Mouse (Mus musculus) bone marrow, adult 2 months (tissue): ENCODE measurements around the gene D430019H16Rik.

Experiments
- CTCF ChIP-seq: fragments of 200-500 bp; IDR thresholded peaks from 2 replicates; pipeline ENCODE4 v1.5.1; 2011; ENCODE audit warnings: low read length, control low read depth; ENCODE audit not compliant: control insufficient read depth, insufficient read depth
- POLR2A ChIP-seq: fragments of 200-500 bp; IDR thresholded peaks from 2 replicates; pipeline ENCODE4 v1.6.1; 2011; ENCODE audit warnings: low read depth, mild to moderate bottlenecking, control low read depth, low read length, borderline replicate concordance; ENCODE audit not compliant: control insufficient read depth

- TF ChIP-seq CTCF: no peak
- no peak for TF ChIP-seq POLR2A
Measured at GRCm38 (mm10) chr12:105511671-105512502, 58.2 kb downstream of the D430019H16Rik start.
